Mouse (Mus musculus) cortical plate, adult 2 months (tissue): ENCODE data around the gene Sugp2.

Experiments
- CTCF ChIP-seq: fragments of 200-500 bp; IDR thresholded peaks from 2 replicates; pipeline ENCODE4 v1.5.1; 2011; ENCODE audit warnings: mild to moderate bottlenecking, control low read depth, low read length; ENCODE audit not compliant: insufficient read depth; ENCODE audit errors: extremely low read depth
- POLR2A ChIP-seq: fragments of 200-500 bp; IDR thresholded peaks from 2 replicates; pipeline ENCODE4 v1.6.1; 2011; ENCODE audit warnings: mild to moderate bottlenecking, low read length, control low read depth; ENCODE audit not compliant: insufficient read depth; ENCODE audit errors: extremely low read depth

DNA sequence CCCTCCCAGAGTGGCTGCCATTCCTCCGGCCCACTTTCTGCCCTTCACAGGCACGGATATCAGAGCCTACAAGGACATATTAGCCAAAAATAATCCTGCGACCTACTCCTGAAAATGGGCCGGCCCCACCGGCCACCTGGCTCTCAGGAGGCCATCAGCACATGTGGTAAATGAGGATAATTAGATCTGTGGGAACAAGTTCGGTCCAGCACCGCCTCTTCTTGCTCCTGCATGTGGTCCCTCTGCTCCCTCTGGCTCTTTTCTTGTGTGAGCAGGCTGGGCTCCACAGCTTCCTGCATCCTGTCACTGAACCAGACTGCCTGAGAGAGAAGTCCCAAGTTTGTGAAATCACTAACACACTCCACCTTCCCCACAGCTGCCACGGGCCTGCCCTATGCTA, 45.2 kb downstream of the Sugp2 start:
- TF ChIP-seq POLR2A (no peak), CTCF (no peak)
